Mouse (Mus musculus): ENCODE data around the gene Dnal1.

GRCm38 (mm10) chr12:84137131-84137530, 23.0 kb downstream of the Dnal1 start:
- TF ChIP-seq CTCF (IDR thresholded peaks at IDR 0.05; ENCODE audit: insufficient read depth, low read length) (no peak), POLR2A (IDR thresholded peaks at IDR 0.05; ENCODE audit: borderline replicate concordance, extremely low read depth, low read depth, low read length) (no peak)

Data from lung, adult 2 months (tissue).